Mouse (Mus musculus) CH12.LX (cell line): Measurements from ENCODE around the gene Lmx1a. TPM values are rescaled to one million over a fixed set of nuclear protein-coding genes. Genes with fewer than 3 reads are reported as not detected.

Source experiments
- DNase-seq: peaks from one replicate; pipeline ENCODE4 v3.0.0-alpha.2; 2013; ENCODE audit errors: extremely low read depth
- H3K27ac ChIP-seq: 2 replicates; pipeline ENCODE4 v1.5.1; 2012; ENCODE audit warnings: low read depth, mild to moderate bottlenecking, control low read depth, moderate library complexity; ENCODE audit not compliant: insufficient read depth
- H3K27me3 ChIP-seq: replicated peaks from 2 replicates; pipeline ENCODE3; 2012; ENCODE audit warnings: inconsistent platforms
- H3K36me3 ChIP-seq, 2 experiments: replicated peaks in 1 of 2; 2 replicates each; pipeline versions ENCODE3 to v1.6.1; 2012; ENCODE audit warnings: inconsistent platforms in 1 of 2, low read length in 1 of 2, mild to moderate bottlenecking in 1 of 2, mixed read lengths in 1 of 2, moderate library complexity in 1 of 2; ENCODE audit not compliant: control insufficient read depth in 1 of 2, insufficient read depth in 1 of 2
- H3K4me1 ChIP-seq, 2 experiments: 2 replicates each; pipeline ENCODE4 v1.6.1; 2012; ENCODE audit warnings: inconsistent platforms in 1 of 2, moderate library complexity in 1 of 2; ENCODE audit not compliant: insufficient read depth in 2 of 2, control insufficient read depth in 1 of 2
- H3K4me2 ChIP-seq: 2 replicates; pipeline ENCODE4 v1.6.1; 2012; ENCODE audit warnings: low read depth, mild to moderate bottlenecking, control low read depth; ENCODE audit not compliant: poor library complexity, insufficient read depth, severe bottlenecking
- H3K4me3 ChIP-seq, 3 experiments: fragments of 150-350 bp in 1 of 3; sonication (generic) in 1 of 3; replicated peaks in 1 of 3; 2 replicates each; pipeline versions ENCODE3 to v1.5.1; 2011 to 2012; ENCODE audit warnings: low read depth in 2 of 3, low read length in 2 of 3, mild to moderate bottlenecking in 2 of 3, moderate library complexity in 2 of 3, control low read depth in 1 of 3, improper control_type of control experiment in 1 of 3, inconsistent platforms in 1 of 3, mixed read lengths in 1 of 3; ENCODE audit not compliant: poor library complexity in 1 of 3
- H3K79me2 ChIP-seq: replicated peaks from 2 replicates; pipeline ENCODE4 v1.6.1; 2012; ENCODE audit warnings: mild to moderate bottlenecking, moderate library complexity; ENCODE audit not compliant: control insufficient read depth, poor library complexity, insufficient read depth, severe bottlenecking; ENCODE audit errors: extremely low read depth
- H3K9ac ChIP-seq: 2 replicates; pipeline ENCODE4 v1.6.1; 2012; ENCODE audit warnings: low read depth, mild to moderate bottlenecking, control low read depth, moderate library complexity; ENCODE audit not compliant: insufficient read depth
- H3K9me3 ChIP-seq: replicated peaks from 2 replicates; pipeline ENCODE3; 2012; ENCODE audit warnings: low read length, inconsistent platforms, mixed read lengths
- BHLHE40 ChIP-seq: IDR thresholded peaks from 2 replicates; pipeline ENCODE4 v1.6.1; 2011; ENCODE audit warnings: mild to moderate bottlenecking, low read depth, low read length, improper control_type of control experiment
- CHD2 ChIP-seq: IDR thresholded peaks from 2 replicates; pipeline ENCODE4 v1.6.1; 2011; ENCODE audit warnings: low read length, improper control_type of control experiment
- CTCF ChIP-seq, 2 experiments: IDR thresholded peaks in 1 of 2; conservative IDR thresholded peaks in 1 of 2; 2 replicates each; pipeline ENCODE4 v1.5.1; 2011 to 2012; ENCODE audit warnings: low read depth in 2 of 2, low read length in 2 of 2, improper control_type of control experiment in 1 of 2, inconsistent platforms in 1 of 2, mild to moderate bottlenecking in 1 of 2, moderate library complexity in 1 of 2
- ELF1 ChIP-seq: IDR thresholded peaks from 2 replicates; pipeline ENCODE4 v1.6.1; 2014; ENCODE audit warnings: low read depth, mild to moderate bottlenecking, inconsistent platforms, low read length, improper control_type of control experiment
- EP300 ChIP-seq: IDR thresholded peaks from 2 replicates; pipeline ENCODE4 v1.6.1; 2011; ENCODE audit warnings: low read length, improper control_type of control experiment
- IRF4 ChIP-seq: IDR thresholded peaks from 2 replicates; pipeline ENCODE4 v1.6.1; 2014; ENCODE audit warnings: low read depth, mild to moderate bottlenecking, inconsistent platforms, low read length, improper control_type of control experiment
- MAFK ChIP-seq: IDR thresholded peaks from 2 replicates; pipeline ENCODE4 v1.6.1; 2011; ENCODE audit warnings: low read length, improper control_type of control experiment; ENCODE audit not compliant: insufficient replicate concordance
- MAX ChIP-seq: IDR thresholded peaks from 2 replicates; pipeline ENCODE4 v1.6.1; 2011; ENCODE audit warnings: low read length, improper control_type of control experiment
- MEF2A ChIP-seq: IDR thresholded peaks from 2 replicates; pipeline ENCODE4 v1.6.1; 2014; ENCODE audit warnings: low read depth, mild to moderate bottlenecking, inconsistent platforms, low read length, improper control_type of control experiment, borderline replicate concordance
- MXI1 ChIP-seq: IDR thresholded peaks from 2 replicates; pipeline ENCODE4 v1.6.1; 2011; ENCODE audit warnings: mild to moderate bottlenecking, low read depth, low read length, improper control_type of control experiment
- NRF1 ChIP-seq: IDR thresholded peaks from 2 replicates; pipeline ENCODE4 v1.6.1; 2014; ENCODE audit warnings: low read depth, mild to moderate bottlenecking, inconsistent platforms, low read length, improper control_type of control experiment, moderate library complexity
- POLR2A ChIP-seq: IDR thresholded peaks from 2 replicates; pipeline ENCODE4 v1.6.1; 2011; ENCODE audit warnings: low read depth, mild to moderate bottlenecking, improper control_type of control experiment, low read length
- RAD21 ChIP-seq: IDR thresholded peaks from 2 replicates; pipeline ENCODE4 v1.6.1; 2011; ENCODE audit warnings: low read depth, mild to moderate bottlenecking, low read length, improper control_type of control experiment, moderate library complexity
- RCOR1 ChIP-seq: conservative IDR thresholded peaks from 2 replicates; pipeline ENCODE4 v1.6.1; 2012; ENCODE audit warnings: low read depth, mild to moderate bottlenecking, inconsistent platforms, low read length, improper control_type of control experiment
- SIN3A ChIP-seq: IDR thresholded peaks from 2 replicates; pipeline ENCODE4 v1.6.1; 2012; ENCODE audit warnings: low read length, improper control_type of control experiment, inconsistent platforms
- SMC3 ChIP-seq: IDR thresholded peaks from 2 replicates; pipeline ENCODE4 v1.6.1; 2011; ENCODE audit warnings: low read depth, low read length, improper control_type of control experiment
- TBP ChIP-seq: conservative IDR thresholded peaks from 2 replicates; pipeline ENCODE4 v1.6.1; 2011; ENCODE audit warnings: low read depth, low read length, improper control_type of control experiment
- UBTF ChIP-seq: IDR thresholded peaks from 2 replicates; pipeline ENCODE4 v1.6.1; 2012; ENCODE audit warnings: low read depth, mild to moderate bottlenecking, inconsistent platforms, low read length, improper control_type of control experiment, moderate library complexity
- USF1 ChIP-seq: IDR thresholded peaks from 2 replicates; pipeline ENCODE4 v1.6.1; 2014; ENCODE audit warnings: low read depth, mild to moderate bottlenecking, inconsistent platforms, low read length, improper control_type of control experiment
- ZC3H11A ChIP-seq: IDR thresholded peaks from 2 replicates; pipeline ENCODE4 v1.6.1; 2012; ENCODE audit warnings: low read depth, mild to moderate bottlenecking, inconsistent platforms, low read length, improper control_type of control experiment
- ZKSCAN1 ChIP-seq: IDR thresholded peaks from 2 replicates; pipeline ENCODE4 v1.6.1; 2012; ENCODE audit warnings: low read depth, inconsistent platforms, low read length, improper control_type of control experiment, borderline replicate concordance
- dilution Hi-C: fragments of 300-500 bp; cut with MboI; formaldehyde crosslinking; loops from 2 replicates; pipeline ENCODE4 v1.14.3; 2020; ENCODE audit warnings: low sequenced_read_pairs; ENCODE audit not compliant: extremely low pct_unique_long_range_greater_than_20kb, extremely low pct_ligation_motif_present
- in situ Hi-C: fragments of 300-500 bp; cut with MboI; formaldehyde crosslinking; loops from 3 replicates; pipeline ENCODE4 v1.14.3; 2019; ENCODE audit warnings: low sequenced_read_pairs, low pct_ligation_motif_present, low pct_unique_long_range_greater_than_20kb, mixed read lengths
- polyA plus RNA-seq: library from polyadenylated mRNA; unstranded; fragments of >175 nt; gene quantifications from 2 replicates; pipeline ENCODE4 v1.2.1, GENCODE M21; 2012; ENCODE audit warnings: low read depth; ENCODE audit not compliant: insufficient read length
- total RNA-seq, 2 experiments: library from RNA; depleted of rRNA; stranded (reverse); fragments of 300-350 nt in 1 of 2; fragments of >200 nt in 1 of 2; gene quantifications; 2 replicates each; pipeline ENCODE4 v1.2.3; 2012 to 2014

Gene Lmx1a
- total and polyA plus RNA-seq, 3 experiments = not detected

DNA sequence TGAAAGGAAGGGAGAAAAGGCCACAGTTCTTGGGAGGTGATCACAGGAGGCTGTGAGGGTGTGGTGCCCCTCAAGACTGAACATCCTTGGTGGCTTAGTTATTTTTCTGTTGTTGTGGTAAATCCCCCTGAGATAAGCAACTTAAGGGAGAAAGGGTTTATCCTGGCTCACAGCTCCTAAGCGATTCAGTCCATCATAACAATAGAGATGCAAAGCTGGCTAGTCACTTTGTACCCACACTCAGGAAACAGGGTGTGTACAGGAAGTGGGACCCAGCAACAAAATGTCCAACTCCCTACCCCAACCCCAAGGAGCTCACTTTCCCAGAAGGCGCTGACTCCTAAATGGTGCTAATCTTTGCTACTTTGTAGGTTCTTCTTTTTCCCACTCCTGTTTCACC is 36.7 kb upstream of the Lmx1a start:
- Histone ChIP-seq H3K9ac (no peak overlapping the region), H3K9me3 (peaks cover 60% of the 10 kb centered on the region), H3K79me2 (no peaks in the 10 kb centered on the region), H3K4me2 (no peak overlapping the region), H3K36me3 (no peaks in the 10 kb centered on the region), H3K27ac (no peak overlapping the region), H3K4me1 (0 out of 4 replicates have a peak, but pooled peaks cover 0 to 6% of the 10 kb centered on the region in 2 experiments), H3K4me3 (no peak overlapping the region), H3K27me3 (no peaks in the 10 kb centered on the region)
- no peak for DNase-seq
- TF ChIP-seq ZKSCAN1 (no peak), USF1 (no peak), CTCF (conservative IDR thresholded peaks at IDR 0.05 in 1 of 2, IDR thresholded peaks at IDR 0.05 in 1 of 2; ENCODE audit: low read depth in 2 of 2, low read length in 2 of 2) (no peak), ZC3H11A (no peak), MAFK (no peak), RAD21 (no peak), SIN3A (no peak), UBTF (no peak), SMC3 (no peak)
- dilution Hi-C loops (no loop called here), in situ Hi-C loops (no loop called here)

- no peak overlapping the region for H3K4me2 ChIP-seq
- no peak for DNase-seq
- in situ Hi-C loops = no loop called here
- no peak overlapping the region for H3K4me3 ChIP-seq
- H3K27me3 ChIP-seq = no peaks in the 10 kb centered on the region
- dilution Hi-C loops = no loop called here
- no peaks in the 10 kb centered on the region for H3K36me3 ChIP-seq
- H3K4me1 ChIP-seq = 0 out of 4 replicates have a peak, but pooled peaks cover 0 to 6% of the 10 kb centered on the region in 2 experiments
- no peaks in the 10 kb centered on the region for H3K79me2 ChIP-seq
- H3K9ac ChIP-seq = no peak overlapping the region
- H3K9me3 ChIP-seq = peaks cover 71% of the 10 kb centered on the region
- TF ChIP-seq IRF4 (no peak), MAFK (no peak), EP300 (no peak), TBP (no peak), CHD2 (no peak), MEF2A (no peak), NRF1 (no peak), POLR2A (no peak), ELF1 (no peak), BHLHE40 (no peak), MXI1 (no peak), MAX (no peak), RCOR1 (no peak)
- TF ChIP-seq, all 38 proteins: peak for 0
- no peak overlapping the region for H3K27ac ChIP-seq
Observed at GRCm38 (mm10) chr1:167659065-167659464, 30.0 kb upstream of the Lmx1a start.
